Mouse (Mus musculus) hindbrain, postnatal 0 days (tissue): Measurements from ENCODE around the gene Hp1bp3. TPM values are rescaled to one million over a fixed set of nuclear protein-coding genes. Genes with fewer than 3 reads are reported as not detected.
A peak's percentile ranks its signal among the peaks of the same experiment; 100 is the strongest.

Source experiments
- ATAC-seq: fragments of 200-750 bp; cut with Nextera tagmentation; 2 replicates; pipeline ENCODE4 v1.8.0; 2017; ENCODE audit warnings: mild to moderate bottlenecking, moderate TSS enrichment, moderate library complexity
- DNase-seq: peaks from one replicate; pipeline ENCODE4 v3.0.0-alpha.2; 2015; ENCODE audit warnings: low spot score
- H3K27ac ChIP-seq: fragments of 300-500 bp; sonication (generic); 2 replicates; pipeline ENCODE4 v1.5.1; 2014; ENCODE audit warnings: mild to moderate bottlenecking
- H3K27me3 ChIP-seq: fragments of 300-500 bp; sonication (generic); 2 replicates; pipeline ENCODE4 v1.6.1; 2014; ENCODE audit warnings: low read length, mixed read lengths; ENCODE audit not compliant: insufficient read depth
- H3K36me3 ChIP-seq: fragments of 300-500 bp; sonication (generic); 2 replicates; pipeline ENCODE4 v1.6.1; 2014; ENCODE audit warnings: low read length, mixed read lengths; ENCODE audit not compliant: insufficient read depth
- H3K4me1 ChIP-seq: fragments of 300-500 bp; sonication (generic); 2 replicates; pipeline ENCODE4 v1.6.1; 2014; ENCODE audit warnings: antibody characterized with exemption, low read length, mixed read lengths; ENCODE audit not compliant: insufficient read depth
- H3K4me2 ChIP-seq: fragments of 300-500 bp; sonication (generic); 2 replicates; pipeline ENCODE4 v1.6.1; 2014; ENCODE audit warnings: low read depth, mild to moderate bottlenecking, low read length, moderate library complexity, mixed read lengths
- H3K4me3 ChIP-seq: fragments of 300-500 bp; sonication (generic); 2 replicates; pipeline ENCODE4 v1.5.1; 2014; ENCODE audit warnings: low read length
- H3K9ac ChIP-seq: fragments of 300-500 bp; sonication (generic); replicated peaks from 2 replicates; pipeline ENCODE4 v1.6.1; 2014; ENCODE audit warnings: mild to moderate bottlenecking, low read length, moderate library complexity, mixed read lengths
- H3K9me3 ChIP-seq: fragments of 300-500 bp; sonication (generic); 2 replicates; pipeline ENCODE4 v1.6.1; 2016; ENCODE audit warnings: low read length, mixed read lengths
- CTCF ChIP-seq: IDR thresholded peaks from 2 replicates; pipeline ENCODE4 v1.5.1; 2016; ENCODE audit warnings: antibody characterized with exemption, control low read depth, low read depth
- WGBS: fragments of 180-500 bp; shearing (Covaris S2); extraction: QIAGEN DNeasy Blood & Tissue Kit; methylation state at CpG from one replicate; pipeline ENCODE4 v1.1.7; 2014; 5-methylcytosine and 5-hydroxymethylcytosine counted together
- polyA plus RNA-seq: library from polyadenylated mRNA; unstranded; fragments of >200 nt; fragmentation: Nextera tagmentation; extraction: Ambion mirVana; gene quantifications from 2 replicates; pipeline ENCODE4 v1.2.1, GENCODE M21; 2015
- total RNA-seq: library from RNA; depleted of rRNA; stranded (reverse); fragments of >200 nt; gene quantifications from 2 replicates; pipeline ENCODE4 v1.2.3, GENCODE M21; 2014

The Hp1bp3 gene
- total and polyA plus RNA-seq, 2 experiments from 2014 or later: 119 to 186 TPM

DNA sequence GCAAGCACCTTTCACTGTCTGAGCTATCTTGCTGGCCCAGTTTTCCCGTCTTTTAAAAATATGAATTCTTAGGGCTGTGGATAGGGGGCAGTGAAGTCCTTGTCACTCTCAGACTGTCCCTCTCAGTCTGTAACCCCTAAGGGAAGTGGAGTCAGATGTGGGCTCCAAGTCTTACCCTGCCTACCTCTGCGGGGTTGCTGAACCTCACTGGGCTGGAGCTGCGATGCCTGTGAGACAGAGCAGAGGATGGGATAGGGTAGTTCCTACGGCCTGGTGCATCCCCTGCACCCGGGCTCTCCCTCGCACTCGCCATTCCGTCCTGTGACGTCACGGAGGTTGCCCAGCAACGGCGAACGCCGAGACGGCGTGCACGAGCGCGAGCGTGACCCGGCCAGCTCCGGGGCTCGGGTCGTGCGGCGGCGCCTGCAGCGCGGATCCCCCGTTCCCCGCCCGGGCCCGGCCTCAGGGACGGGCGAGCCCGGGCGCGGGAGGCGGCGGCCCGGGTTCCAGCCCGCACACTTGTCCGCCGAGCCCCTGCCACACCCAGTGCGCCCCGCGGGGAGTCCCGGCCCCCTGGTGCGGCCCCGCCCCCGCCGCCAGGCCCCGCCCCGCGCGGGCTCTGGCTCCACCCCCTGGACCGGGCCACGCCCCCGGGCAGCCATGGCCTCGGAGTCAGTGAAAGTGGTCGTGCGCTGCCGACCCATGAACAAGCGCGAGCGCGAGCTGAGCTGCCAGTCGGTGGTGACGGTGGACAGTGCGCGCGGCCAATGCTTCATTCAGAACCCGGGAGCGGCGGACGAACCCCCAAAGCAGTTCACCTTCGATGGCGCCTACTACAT, 46.0 kb downstream of the Hp1bp3 start:
- WGBS: 1% methylated on average over 65 of the region's 78 CpGs
- peak overlapping the region; percentile 66 for H3K4me3 ChIP-seq

DNA sequence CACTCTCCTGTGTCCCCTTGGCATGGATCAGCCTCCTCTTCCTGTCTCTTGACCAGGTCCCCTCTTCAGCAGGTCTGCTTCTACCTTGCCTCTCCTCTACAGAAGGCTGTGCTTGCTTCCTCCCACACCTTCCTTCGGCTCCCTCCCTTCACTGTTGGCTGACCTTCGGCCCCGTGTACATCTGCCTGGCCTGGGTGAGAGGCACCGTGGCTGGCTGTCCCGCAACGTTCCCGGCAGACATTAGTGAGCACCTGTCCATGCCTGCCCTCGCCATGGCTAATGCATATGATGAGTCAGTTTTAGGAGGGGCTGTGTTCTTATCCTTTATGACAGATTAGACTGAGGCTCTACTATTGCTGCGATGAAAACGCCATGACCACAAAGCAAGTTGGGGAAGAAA, 51.8 kb downstream of the Hp1bp3 start:
- H3K27me3 ChIP-seq: no peaks in the 10 kb centered on the region
- peaks cover 9% of the 10 kb centered on the region for H3K4me1 ChIP-seq
- TF ChIP-seq CTCF: no peak
- ATAC-seq (no peak), DNase-seq (no peak)
- H3K27ac ChIP-seq: no peak overlapping the region
- H3K4me3 ChIP-seq: no peak overlapping the region
- no peak overlapping the region for H3K4me2 ChIP-seq
- 92% methylated on average over 10 of the region's 10 CpGs for WGBS
- no peaks in the 10 kb centered on the region for H3K36me3 ChIP-seq
- no peaks in the 10 kb centered on the region for H3K9me3 ChIP-seq
- H3K9ac ChIP-seq: no peak overlapping the region

More for the DNA sequence above, 46.0 kb downstream of the Hp1bp3 start:
- peak; percentile 66 for TF ChIP-seq CTCF
- peak; percentile 94 for ATAC-seq
- Histone ChIP-seq H3K9me3 (no peaks in the 10 kb centered on the region), H3K36me3 (no peaks in the 10 kb centered on the region), H3K9ac (peak overlapping the region; percentile 58), H3K27ac (peak overlapping the region; percentile 65; the same call in 1 of the 2 replicates), H3K4me2 (peak overlapping the region; percentile 80), H3K4me1 (peaks cover 8% of the 10 kb centered on the region; the same call in 1 of the 2 replicates), H3K27me3 (no peaks in the 10 kb centered on the region)
- DNase-seq: peak; percentile 93

DNA sequence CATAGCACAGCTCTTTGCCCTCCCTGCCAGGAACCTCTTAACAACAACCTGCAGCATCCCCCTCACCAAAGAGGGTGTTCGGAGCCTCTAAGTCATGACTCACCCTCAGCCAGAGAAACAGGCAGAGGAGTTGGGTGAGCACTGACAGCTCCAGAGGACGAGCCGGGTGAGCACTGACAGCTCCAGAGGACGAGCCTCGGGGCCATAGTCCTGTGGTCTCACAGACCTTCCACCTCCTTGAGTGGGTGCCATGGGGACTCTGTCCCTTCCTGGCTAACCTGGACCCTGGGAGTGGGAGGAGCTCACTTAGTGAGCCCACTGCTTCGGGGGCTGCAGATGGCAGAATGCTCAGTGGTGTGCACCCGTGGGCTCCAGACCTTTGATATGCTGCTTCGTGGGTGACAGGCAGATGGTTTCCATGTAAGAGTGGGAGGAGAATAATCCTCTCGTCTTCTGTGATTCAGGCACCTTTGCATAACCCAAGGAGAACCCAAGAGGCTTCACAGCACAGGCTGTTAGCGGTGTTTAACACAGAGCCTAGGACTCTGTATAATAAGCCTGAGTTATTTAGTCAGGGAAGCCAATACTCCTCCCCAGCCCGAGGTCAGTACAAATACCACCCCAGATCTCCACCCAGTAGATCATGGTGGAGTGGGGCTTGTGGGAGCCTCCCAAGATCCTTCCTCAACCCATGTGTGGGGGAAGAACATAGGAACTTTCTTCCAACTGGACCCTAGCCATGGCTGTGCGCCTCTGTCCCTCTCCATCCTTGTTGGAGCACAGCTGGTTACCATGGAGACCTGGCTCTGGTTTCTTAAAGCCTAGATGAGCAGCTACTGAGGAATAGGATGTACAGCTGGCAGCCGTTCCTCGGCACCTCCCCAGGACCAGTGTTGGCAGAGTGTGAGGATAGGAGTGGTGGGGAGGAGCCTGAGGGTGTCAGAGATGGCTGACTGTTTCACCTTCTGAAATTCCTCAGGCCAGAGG, 56.2 kb downstream of the Hp1bp3 start:
- no peak overlapping the region for H3K4me2 ChIP-seq
- TF ChIP-seq CTCF: no peak
- no peak overlapping the region for H3K9ac ChIP-seq
- DNase-seq (peak; percentile 68), ATAC-seq (peak; percentile 34; the same call in 1 of the 2 replicates)
- H3K4me3 ChIP-seq: no peak overlapping the region
- H3K4me1 ChIP-seq: peaks cover 8% of the 10 kb centered on the region; the same call in 1 of the 2 replicates
- peak overlapping the region; percentile 20; the same call in 1 of the 2 replicates for H3K27ac ChIP-seq
- H3K36me3 ChIP-seq: no peaks in the 10 kb centered on the region
- 58% methylated on average over 14 of the region's 14 CpGs for WGBS
- H3K9me3 ChIP-seq: no peaks in the 10 kb centered on the region
- no peaks in the 10 kb centered on the region for H3K27me3 ChIP-seq

DNA sequence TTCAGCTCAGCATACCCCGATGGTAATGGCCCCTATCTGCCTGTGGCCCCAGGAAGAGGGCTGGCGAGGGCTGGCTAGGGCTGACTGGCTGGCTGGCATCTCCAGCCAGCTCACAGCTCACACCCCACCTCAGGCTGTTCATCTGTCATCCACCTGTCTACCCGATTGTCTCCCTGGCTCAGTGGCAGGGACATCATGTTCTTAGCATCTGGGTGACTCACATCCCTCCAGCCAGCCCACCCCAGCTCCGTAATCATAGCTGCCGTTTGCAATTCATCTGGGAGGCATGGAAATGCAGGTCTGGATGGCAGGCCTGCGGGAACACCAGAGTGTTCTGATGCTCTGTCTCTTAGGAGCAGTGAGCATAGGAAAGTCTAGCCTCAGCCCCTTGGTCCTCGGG, 62.2 kb downstream of the Hp1bp3 start:
- H3K9me3 ChIP-seq: no peaks in the 10 kb centered on the region
- no peaks in the 10 kb centered on the region for H3K36me3 ChIP-seq
- no peak overlapping the region for H3K4me3 ChIP-seq
- no peak for TF ChIP-seq CTCF
- WGBS: 58% methylated on average over 7 of the region's 7 CpGs
- no peak overlapping the region for H3K4me2 ChIP-seq
- H3K4me1 ChIP-seq: no peaks in the 10 kb centered on the region
- no peak overlapping the region for H3K27ac ChIP-seq
- DNase-seq: no peak
- H3K27me3 ChIP-seq: no peaks in the 10 kb centered on the region
- H3K9ac ChIP-seq: no peak overlapping the region
- ATAC-seq: no peak

DNA sequence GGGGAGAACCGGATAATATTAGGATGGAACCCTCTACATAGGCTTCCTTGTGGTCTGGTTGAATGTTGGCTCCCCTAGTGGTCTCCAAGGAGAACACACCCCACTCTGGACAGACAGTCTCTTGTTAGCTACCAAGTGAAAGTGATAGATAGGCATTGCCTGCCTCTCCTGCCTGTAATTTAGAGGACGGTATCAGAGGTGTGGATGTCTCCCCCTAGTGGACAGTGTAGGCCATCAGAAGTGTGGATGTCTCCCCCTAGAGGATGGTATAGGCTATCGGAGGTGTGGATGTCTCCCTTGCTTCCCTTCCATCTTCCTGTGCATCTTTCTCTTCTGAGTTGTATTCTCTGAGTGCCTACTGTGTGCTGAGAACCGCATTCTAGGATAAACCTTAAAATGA, 66.7 kb downstream of the Hp1bp3 start:
- no peak overlapping the region for H3K27ac ChIP-seq
- DNase-seq (peak; percentile 92), ATAC-seq (peak; percentile 85)
- TF ChIP-seq CTCF: peak; percentile 100
- H3K9ac ChIP-seq: no peak overlapping the region
- no peaks in the 10 kb centered on the region for H3K36me3 ChIP-seq
- no peak overlapping the region for H3K4me2 ChIP-seq
- no peak overlapping the region for H3K4me3 ChIP-seq
- WGBS: 21% methylated on average over 4 of the region's 4 CpGs
- no peaks in the 10 kb centered on the region for H3K27me3 ChIP-seq
- no peaks in the 10 kb centered on the region for H3K4me1 ChIP-seq
- H3K9me3 ChIP-seq: no peaks in the 10 kb centered on the region

DNA sequence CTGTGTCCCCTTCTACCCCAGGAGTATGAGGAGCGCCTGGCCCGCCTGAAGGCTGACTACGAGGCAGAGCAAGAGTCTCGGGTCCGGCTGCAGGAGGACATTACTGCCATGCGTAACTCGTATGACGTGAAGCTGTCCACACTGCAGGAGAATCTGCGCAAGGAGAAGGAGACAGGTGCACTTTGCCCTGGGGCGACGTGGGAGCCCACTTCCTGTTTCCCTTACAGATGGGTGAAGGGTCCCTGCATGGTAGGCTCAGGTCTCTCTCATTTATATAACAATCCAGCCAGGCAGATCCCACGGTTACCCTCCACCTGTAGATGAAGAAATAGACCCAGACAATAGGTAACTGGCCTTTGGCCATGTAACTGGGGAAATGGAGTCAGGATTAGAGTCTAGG, 70.3 kb downstream of the Hp1bp3 start:
- ATAC-seq: no peak
- WGBS: 86% methylated on average over 12 of the region's 12 CpGs
- no peak for TF ChIP-seq CTCF

More for the DNA sequence above, 70.3 kb downstream of the Hp1bp3 start:
- no peak for DNase-seq
- H3K9ac ChIP-seq: no peak overlapping the region
- H3K27ac ChIP-seq: no peak overlapping the region
- H3K9me3 ChIP-seq: no peaks in the 10 kb centered on the region
- no peak overlapping the region for H3K4me3 ChIP-seq
- no peaks in the 10 kb centered on the region for H3K36me3 ChIP-seq
- no peaks in the 10 kb centered on the region for H3K27me3 ChIP-seq
- H3K4me1 ChIP-seq: no peaks in the 10 kb centered on the region
- H3K4me2 ChIP-seq: no peak overlapping the region
